Mouse (Mus musculus) E14TG2a.4 (cell line): Measurements from ENCODE around the gene Tas1r2.

ENCODE experiments used
- CTCF ChIP-seq: conservative IDR thresholded peaks from 2 replicates; pipeline ENCODE4 v1.5.1; 2014; ENCODE audit warnings: low read length
- NANOG ChIP-seq: IDR thresholded peaks from 2 replicates; pipeline ENCODE4 v1.6.1; 2014; ENCODE audit warnings: borderline replicate concordance, low read length, mixed read lengths
- POU5F1 ChIP-seq: IDR thresholded peaks from 2 replicates; pipeline ENCODE4 v1.6.1; 2014; ENCODE audit warnings: low read length, borderline replicate concordance

GRCm38 (mm10) chr4:139617001-139617364, 36.4 kb upstream of the Tas1r2 start:
- TF ChIP-seq CTCF (no peak), POU5F1 (no peak), NANOG (no peak)
